Mouse (Mus musculus) intestine, postnatal 0 days (tissue): ENCODE measurements at regions not wholly inside any gene's neighbourhood (a gene's known extent, or its start where the extent isn't known, plus 50 kb on each side); places are given as distances from the start of the nearest gene placed in this dataset.

Experiments used
- ATAC-seq: fragments of 200-750 bp; cut with Nextera tagmentation; 2 replicates; pipeline ENCODE4 v1.8.0; 2017; ENCODE audit warnings: mild to moderate bottlenecking, moderate TSS enrichment, moderate library complexity
- H3K27ac ChIP-seq: fragments of 300-500 bp; sonication (generic); 2 replicates; pipeline ENCODE4 v1.5.1; 2014; ENCODE audit warnings: mild to moderate bottlenecking, low read depth, low read length, moderate library complexity
- H3K27me3 ChIP-seq: fragments of 300-500 bp; sonication (generic); replicated peaks from 2 replicates; pipeline ENCODE4 v1.6.1; 2014; ENCODE audit warnings: low read length, mixed read lengths; ENCODE audit not compliant: control insufficient read depth, insufficient read depth
- H3K36me3 ChIP-seq: fragments of 300-500 bp; sonication (generic); 2 replicates; pipeline ENCODE4 v1.6.1; 2014; ENCODE audit warnings: mild to moderate bottlenecking, moderate library complexity; ENCODE audit not compliant: control insufficient read depth, insufficient read depth
- H3K4me1 ChIP-seq: fragments of 300-500 bp; sonication (generic); replicated peaks from 2 replicates; pipeline ENCODE4 v1.6.1; 2014; ENCODE audit warnings: antibody characterized with exemption, low read length, mixed read lengths; ENCODE audit not compliant: control insufficient read depth, insufficient read depth
- H3K4me2 ChIP-seq: fragments of 300-500 bp; sonication (generic); replicated peaks from 2 replicates; pipeline ENCODE4 v1.6.1; 2014; ENCODE audit warnings: low read depth, mild to moderate bottlenecking, moderate library complexity
- H3K4me3 ChIP-seq: fragments of 300-500 bp; sonication (generic); 2 replicates; pipeline ENCODE4 v1.5.1; 2014; ENCODE audit warnings: low read depth, low read length
- H3K9ac ChIP-seq: fragments of 300-500 bp; sonication (generic); 2 replicates; pipeline ENCODE4 v1.6.1; 2014; ENCODE audit warnings: mild to moderate bottlenecking, low read depth, low read length
- H3K9me3 ChIP-seq: fragments of 300-500 bp; sonication (generic); 2 replicates; pipeline ENCODE4 v1.6.1; 2016; ENCODE audit warnings: mixed run types; ENCODE audit not compliant: control insufficient read depth
- CTCF ChIP-seq: sonication (generic); IDR thresholded peaks from 2 replicates; pipeline ENCODE4 v1.5.1; 2016; ENCODE audit warnings: low read depth, mild to moderate bottlenecking, control low read depth, antibody characterized with exemption, moderate library complexity
- WGBS: fragments of 180-500 bp; shearing (Covaris S2); extraction: QIAGEN DNeasy Blood & Tissue Kit; methylation state at CpG from one replicate; pipeline ENCODE4 v1.1.7; 2014; 5-methylcytosine and 5-hydroxymethylcytosine counted together

DNA sequence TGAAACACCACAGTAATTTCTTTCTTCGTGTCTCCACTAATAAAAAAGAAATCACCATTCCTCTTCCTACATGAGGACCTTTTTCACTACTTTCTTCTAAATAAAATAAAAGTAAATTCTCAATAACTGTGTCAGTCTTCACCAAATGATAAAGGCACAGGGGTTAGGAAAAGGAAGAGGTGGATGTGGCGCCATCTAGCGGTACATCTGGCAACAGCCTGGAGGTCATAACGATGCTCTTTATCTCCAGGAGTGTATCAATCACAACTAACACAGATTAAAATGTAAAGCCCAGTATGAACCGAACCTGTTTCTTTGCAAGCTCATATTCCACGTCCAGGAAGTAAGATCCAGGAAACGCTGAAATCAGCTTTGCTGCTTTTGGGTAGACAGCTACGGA, 793.0 kb downstream of the Gm7489 start:
- Histone ChIP-seq H3K27ac (no peak overlapping the region), H3K27me3 (no peaks in the 10 kb centered on the region), H3K9ac (no peak overlapping the region), H3K36me3 (no peaks in the 10 kb centered on the region), H3K4me3 (no peak overlapping the region), H3K9me3 (no peaks in the 10 kb centered on the region), H3K4me2 (no peak overlapping the region), H3K4me1 (no peaks in the 10 kb centered on the region)
- ATAC-seq, result no peak
- WGBS, result 67% methylated on average over 8 of the region's 8 CpGs
- peak; percentile 79 for TF ChIP-seq CTCF
